Mouse (Mus musculus): ENCODE results near the gene Mdga1. TPM values are rescaled to one million over a fixed set of nuclear protein-coding genes. Genes with fewer than 3 reads are reported as not detected.

Mdga1 gene
- polyA plus RNA-seq, 1 experiment, result 4.0 TPM

DNA sequence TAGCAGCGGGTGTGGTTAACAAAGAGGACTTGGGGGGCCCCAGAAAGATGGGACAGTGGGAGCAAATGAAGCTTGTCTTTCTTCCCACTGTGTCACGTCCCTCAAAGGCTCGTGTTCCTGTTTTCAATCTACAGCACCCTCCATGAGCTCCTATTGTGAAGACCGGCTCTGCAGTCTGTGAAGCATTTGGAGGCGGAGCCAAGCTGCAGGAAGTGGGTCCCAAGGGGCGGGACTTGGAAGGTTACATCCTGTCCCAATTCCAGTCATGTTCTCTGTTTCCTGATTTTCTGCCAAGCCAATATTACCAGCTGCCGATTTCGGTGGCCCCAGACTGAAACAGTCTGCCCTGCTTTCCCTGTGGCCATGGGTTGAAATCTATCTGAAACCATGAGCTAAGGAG lies 11.7 kb upstream of the Mdga1 start:
- DNase-seq (ENCODE audit: low spot score), result no peak

GRCm38 (mm10) chr17:29979841-29980240 lies 10.0 kb upstream of the Mdga1 start:
- DNase-seq (ENCODE audit: low spot score), result no peak

- no peak for DNase-seq (ENCODE audit: low spot score)
Observed at GRCm38 (mm10) chr17:29979020-29979419, 9.1 kb upstream of the Mdga1 start.

DNA sequence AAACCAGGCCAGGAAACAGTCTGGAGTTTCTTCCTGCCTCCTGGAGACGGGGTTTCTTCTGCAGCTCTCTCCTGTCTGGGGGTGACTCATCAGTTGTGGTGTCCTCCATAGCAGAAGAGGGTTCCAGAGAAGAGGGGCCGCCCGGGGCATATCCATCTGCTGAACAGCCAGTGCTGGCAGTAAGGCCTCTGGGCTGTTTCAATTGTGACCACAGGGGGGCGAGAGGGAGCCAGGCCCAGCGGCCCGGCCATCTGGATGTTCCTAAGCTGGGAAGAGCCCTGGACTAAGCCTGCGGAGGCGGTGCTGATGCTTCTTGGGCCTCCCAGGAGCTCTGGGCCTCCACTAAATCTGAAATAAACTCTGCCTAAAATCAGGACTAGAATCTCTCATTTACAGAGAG lies 5.8 kb upstream of the Mdga1 start:
- DNase-seq (ENCODE audit: low spot score), result peak; percentile 75

DNA sequence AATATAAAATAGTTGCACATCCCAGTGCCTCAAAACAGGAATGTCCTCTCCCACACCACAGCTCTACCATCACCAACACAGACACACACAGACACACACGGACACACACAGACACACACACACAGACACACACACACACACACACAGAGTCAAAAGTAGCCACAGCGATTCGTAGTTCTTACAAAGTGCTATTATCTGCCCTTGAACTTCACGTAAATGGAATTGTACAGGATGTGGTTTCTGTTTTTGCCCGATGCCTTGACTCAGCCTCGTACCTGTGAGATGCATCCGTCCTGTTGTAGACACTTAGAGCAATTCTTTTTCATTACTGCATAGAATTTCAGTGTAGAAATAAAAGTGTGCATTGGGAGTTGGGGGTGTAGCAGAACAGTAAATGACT lies 3.3 kb upstream of the Mdga1 start:
- DNase-seq (ENCODE audit: low spot score), result no peak

DNA sequence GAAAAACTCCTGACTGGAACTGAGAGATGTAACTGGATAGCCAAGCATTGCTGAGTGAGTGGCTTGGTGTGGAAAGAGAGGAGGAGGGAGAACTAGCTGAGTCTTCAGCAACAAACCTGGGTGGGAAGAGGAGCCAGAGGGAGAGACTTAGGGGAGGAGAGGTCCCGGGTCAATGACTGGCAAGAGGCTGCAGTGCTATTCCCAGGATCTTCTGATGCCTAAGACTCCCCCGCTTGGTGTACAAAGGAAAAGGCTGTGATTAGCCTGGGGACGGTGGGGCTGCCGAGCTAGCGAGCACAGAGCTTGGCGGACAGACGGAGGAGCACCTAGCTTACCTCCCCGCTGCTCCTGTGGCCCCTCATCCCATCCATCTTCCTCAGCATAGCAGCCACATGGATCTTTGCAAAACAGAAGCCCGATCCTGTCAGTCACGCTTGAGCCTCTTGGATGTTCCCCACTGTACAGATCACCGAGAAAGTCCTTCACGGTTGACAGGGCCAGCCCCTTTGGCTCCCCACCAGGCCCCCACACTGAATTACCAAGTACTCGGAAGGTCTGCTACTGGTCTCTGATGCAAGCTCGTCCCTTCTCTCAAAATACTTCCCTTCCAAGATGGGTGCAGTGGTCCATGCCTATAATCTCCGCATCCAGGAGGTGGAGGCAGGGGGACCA lies 2.0 kb upstream of the Mdga1 start:
- no peak for DNase-seq (ENCODE audit: low spot score)

- no peak for DNase-seq (ENCODE audit: low spot score)
Observed at GRCm38 (mm10) chr17:29965506-29965905, 4.4 kb downstream of the Mdga1 start.

DNA sequence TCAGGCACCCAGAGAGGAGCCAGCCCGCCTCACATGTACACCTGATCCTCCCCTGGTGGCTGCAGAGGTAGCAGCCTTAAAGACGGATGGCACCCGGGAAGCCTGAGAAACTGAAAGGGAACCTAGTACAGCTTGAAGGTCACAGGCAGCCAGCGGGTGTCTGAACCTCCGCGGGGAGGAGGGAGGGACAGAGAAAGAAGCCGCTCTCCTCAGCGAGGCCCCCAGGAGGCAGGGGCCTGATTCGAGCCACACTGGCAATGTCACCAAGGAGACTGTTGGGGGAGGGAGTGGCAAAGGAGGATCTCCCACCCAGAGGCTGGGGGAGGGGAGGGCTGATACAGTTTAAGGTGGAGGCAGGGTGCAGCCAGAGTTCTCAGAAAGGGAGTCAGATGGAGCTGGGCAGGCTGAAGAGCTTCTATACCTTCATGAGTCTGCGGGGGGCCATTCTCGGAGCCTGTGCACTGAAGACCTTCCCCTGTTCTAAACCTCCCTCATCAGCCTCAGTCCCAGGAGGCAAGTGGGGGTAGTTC lies 6.1 kb downstream of the Mdga1 start:
- DNase-seq (ENCODE audit: low spot score), result no peak

DNA sequence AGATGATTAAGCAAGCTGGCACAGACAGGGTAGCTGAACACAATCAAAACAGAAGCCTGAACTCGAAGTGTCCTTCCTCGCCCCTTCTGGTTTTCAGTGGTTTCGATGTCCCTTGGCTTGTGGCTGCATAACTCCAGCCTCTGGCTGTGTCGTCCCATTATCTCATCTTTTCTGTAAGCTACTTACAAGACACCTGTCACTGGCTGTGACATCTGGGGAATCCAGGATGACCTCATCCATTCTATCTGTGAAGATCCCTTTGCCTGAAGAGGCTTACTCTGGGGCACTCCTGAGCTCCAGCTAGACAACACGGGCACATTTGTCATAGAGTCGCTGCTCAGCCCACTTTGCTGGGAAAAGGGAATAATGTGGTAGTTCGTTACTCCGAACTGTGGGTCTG lies 14.0 kb downstream of the Mdga1 start:
- no peak for DNase-seq (ENCODE audit: low spot score)

DNA sequence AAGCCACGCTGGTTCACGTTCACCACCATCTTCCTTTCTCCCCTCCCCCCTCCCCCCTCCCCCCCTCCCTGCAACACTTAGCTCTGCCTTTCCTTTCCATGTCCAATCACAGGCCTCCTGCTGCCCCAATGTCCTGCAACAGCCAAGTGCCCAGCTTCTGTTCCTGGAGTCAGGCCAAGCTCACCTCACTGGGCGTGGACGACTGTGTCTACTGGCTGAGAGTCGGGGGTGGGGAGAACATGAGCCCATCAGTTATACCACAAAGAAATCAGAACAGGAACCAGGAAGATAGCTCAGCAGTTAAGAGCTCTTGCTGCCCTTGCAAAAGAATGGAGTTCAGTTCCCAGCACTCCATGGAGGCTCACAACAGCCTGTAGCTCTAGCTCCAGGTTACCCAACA lies 15.6 kb downstream of the Mdga1 start:
- DNase-seq (ENCODE audit: low spot score), result no peak

DNA sequence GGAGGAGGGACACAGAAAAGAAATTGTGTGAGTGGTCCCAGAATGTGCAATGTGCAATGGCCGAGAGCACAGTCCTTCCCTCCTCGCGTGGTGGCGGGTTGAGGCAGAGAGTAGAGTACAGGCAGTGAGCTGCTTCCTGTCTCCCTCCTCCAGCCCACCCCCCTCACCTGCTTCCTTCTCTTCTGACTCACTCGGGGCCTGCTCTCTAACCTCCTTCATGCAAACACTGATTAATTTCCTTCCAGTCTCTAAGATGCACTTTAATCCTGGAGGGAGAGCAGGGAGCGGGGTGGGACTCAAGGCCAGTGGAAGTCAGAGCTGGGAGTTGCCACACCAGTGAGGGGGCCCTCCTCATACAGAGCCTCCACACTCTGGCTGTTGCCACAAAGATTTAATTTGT lies 18.8 kb downstream of the Mdga1 start:
- DNase-seq (ENCODE audit: low spot score), result no peak

GRCm38 (mm10) chr17:29950574-29950973 lies 19.3 kb downstream of the Mdga1 start:
- no peak for DNase-seq (ENCODE audit: low spot score)

- DNase-seq (ENCODE audit: low spot score), result no peak
Observed at GRCm38 (mm10) chr17:29947271-29947714, 22.6 kb downstream of the Mdga1 start.

GRCm38 (mm10) chr17:29944376-29944775 lies 25.5 kb downstream of the Mdga1 start:
- DNase-seq (ENCODE audit: low spot score), result no peak

DNA sequence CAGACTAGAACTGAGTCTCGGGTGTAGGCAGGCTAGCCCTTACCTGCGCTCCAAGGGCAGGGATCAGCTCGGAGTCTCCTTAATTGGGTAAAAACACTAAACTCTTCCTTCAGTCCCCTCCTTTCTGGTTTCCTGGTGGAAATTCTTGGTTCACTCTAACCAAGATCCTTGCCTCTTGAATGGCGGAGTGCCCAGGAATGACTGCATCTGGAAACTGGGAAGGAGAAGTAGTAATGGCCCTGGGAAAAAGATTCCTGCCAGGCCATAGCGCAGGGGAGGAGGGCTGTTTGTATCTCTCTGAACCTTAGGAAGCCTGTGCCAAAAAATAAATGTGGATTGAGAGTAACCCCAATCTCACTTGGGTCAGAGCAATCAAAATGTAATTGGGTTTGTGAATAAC lies 30.9 kb downstream of the Mdga1 start:
- no peak for DNase-seq (ENCODE audit: low spot score)

- no peak for DNase-seq (ENCODE audit: low spot score)
Observed at GRCm38 (mm10) chr17:29937350-29937781, 32.5 kb downstream of the Mdga1 start.

DNA sequence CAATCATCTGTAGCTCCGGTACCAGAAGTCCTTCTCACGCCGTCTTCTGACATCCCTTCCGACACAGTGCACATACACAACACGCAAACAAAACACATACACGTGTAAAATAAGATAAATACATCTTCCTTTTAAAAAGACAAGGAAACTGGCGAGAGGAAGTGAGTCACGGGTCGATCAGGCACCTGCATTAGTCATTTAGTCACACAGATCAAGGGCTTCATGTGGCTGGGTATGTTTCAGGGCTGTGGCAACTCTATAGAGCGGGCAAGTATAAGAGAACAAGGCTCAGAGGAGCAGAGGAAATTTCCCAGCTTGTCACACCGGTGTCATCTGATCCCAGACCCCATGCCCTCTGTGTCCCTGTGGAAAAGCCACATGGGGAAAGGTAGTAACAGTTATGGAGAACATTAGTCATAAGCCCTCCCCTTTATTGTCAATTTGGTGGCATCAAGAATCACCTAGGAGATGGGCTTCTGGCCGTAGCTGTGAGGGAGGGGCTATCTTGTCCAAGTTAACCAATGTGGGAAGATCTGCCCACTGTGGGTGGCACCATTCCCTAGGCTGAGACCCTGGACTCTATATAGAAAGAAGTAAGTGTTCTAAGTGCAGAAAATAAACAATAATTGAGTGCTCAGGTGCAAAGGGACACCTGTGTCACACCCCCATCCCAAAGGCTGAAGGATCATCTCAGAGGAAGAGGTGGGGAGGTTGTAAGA lies 35.6 kb downstream of the Mdga1 start:
- no peak for DNase-seq (ENCODE audit: low spot score)

DNA sequence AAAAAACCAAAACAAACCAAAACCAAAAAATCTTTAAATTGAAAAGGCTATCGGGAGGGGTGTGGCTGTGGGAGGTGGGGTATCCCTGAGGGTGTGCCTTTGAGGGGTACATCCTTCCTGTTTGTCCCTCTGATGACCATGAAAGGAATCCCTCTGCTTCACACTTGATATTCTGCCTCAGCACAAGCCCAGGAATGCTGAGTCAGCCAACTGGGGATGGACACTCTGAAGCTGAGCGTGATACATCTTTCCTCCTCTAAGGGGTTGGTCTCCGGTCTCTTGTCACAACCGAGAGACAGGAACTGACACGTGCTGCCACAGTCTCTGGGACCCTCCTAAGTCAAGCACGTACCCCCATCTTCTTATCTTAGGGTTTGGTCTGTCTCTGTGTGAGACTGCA lies 37.1 kb downstream of the Mdga1 start:
- no peak for DNase-seq (ENCODE audit: low spot score)

DNA sequence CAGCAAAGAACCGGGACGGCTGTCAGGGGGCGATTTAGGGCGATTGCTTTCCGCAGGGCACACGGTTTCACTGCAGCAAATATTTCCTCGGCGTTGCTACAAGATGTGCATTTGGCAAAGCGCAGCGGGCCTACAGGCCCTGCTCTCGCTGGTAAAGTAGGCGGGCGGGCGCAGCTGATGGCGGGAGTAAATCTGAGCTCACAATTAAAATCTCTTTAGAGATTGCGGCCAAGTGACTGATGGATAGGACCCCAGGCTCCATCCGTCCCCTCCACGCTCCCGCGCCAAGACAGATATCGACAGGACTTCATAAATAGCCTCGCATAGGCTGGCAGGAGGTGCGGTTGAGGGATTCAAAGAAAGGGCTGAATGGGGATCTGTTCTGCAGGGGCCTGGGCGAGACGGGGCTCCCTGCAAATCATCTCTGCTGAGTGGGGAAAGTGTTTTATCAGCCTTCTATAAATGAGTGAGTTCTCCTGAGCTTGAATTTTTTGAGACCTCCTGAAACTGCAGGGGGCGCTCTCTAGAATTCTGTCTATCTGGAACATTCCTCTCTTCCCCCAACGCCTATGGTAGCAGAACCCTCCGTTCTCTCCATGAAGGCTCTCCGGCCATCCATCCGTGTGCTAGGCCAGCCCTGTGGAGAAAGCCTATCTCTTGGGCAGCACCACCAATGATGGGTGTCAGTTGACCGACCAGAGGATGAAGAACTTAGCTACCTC lies 38.5 kb downstream of the Mdga1 start:
- DNase-seq (ENCODE audit: low spot score), result no peak

DNA sequence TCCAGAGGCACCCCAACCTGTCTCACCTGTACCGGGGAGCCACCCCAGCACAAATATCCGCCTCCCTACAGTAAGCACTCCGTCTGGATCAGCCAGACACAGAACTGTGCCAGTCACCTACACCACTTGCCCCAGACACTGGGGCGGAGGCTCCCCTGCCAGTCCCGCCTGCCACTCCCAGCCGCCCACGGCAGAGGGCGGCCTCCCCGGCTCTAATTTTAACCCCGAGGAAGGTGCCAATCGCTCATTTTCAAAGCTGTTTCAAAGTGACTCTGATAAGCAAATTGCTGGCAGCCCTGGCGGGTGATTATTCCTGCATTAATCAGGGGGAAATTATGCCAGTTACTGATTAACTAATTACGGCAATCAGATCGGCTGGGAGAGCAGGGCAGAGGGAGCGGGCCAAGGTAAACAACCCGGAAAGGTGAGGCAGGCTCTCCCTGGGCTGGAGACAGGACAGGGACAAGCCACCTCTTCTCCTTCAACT lies 41.1 kb downstream of the Mdga1 start:
- DNase-seq (ENCODE audit: low spot score), result peak; percentile 40

- no peak for DNase-seq (ENCODE audit: low spot score)
Observed at GRCm38 (mm10) chr17:29925608-29926606, 44.0 kb downstream of the Mdga1 start.
